Mouse (Mus musculus): Measurements from ENCODE around the gene Pth2r.

- TF ChIP-seq CTCF (IDR thresholded peaks at IDR 0.05; ENCODE audit: low read depth, low read length) (no peak), POLR2A (IDR thresholded peaks at IDR 0.05; ENCODE audit: insufficient read depth, low read length) (no peak)
These were observed 29.5 kb downstream of the Pth2r start for GRCm38 (mm10) chr1:65311214-65311933.

Data from ES-Bruce4 (cell line).